Mouse (Mus musculus) kidney, adult 2 months (tissue): ENCODE results near the gene Tulp4.

Experiments
- CTCF ChIP-seq: fragments of 200-500 bp; conservative IDR thresholded peaks from 2 replicates; pipeline ENCODE4 v1.5.1; 2011; ENCODE audit warnings: low read depth, mild to moderate bottlenecking, control low read depth, low read length, moderate library complexity, mixed read lengths; ENCODE audit not compliant: insufficient read depth, insufficient read length
- POLR2A ChIP-seq: fragments of 200-500 bp; IDR thresholded peaks from one replicate; pipeline ENCODE4 v1.6.1; 2011; ENCODE audit warnings: low read depth, low read length, control low read depth

- TF ChIP-seq CTCF = no peak
- no peak for TF ChIP-seq POLR2A
Observed at GRCm38 (mm10) chr17:6141344-6141743, 35.1 kb downstream of the Tulp4 start.
